Mouse (Mus musculus): ENCODE data around the gene Hnrnph2. TPM values are rescaled to one million over a fixed set of nuclear protein-coding genes. Genes with fewer than 3 reads are reported as not detected.

The Hnrnph2 gene
- total RNA-seq, 2 experiments from 2014 or later: 66.8 to 71.8 TPM

- intact Hi-C loops (cut with DNase I): loop anchor here (5.0 kb wide), 1 partner anchor 106 kb away; the partner anchor contains the start of gene Armcx1
- no peak for DNase-seq
Measured at GRCm38 (mm10) chrX:134610984-134611383, 10.0 kb downstream of the Hnrnph2 start.

- DNase-seq: peak; percentile 44 to 45
- intact Hi-C loops (cut with DNase I): loop anchor here (5.0 kb wide), 1 partner anchor 105 kb away; the partner anchor contains the start of gene Armcx1
Measured at GRCm38 (mm10) chrX:134612285-134612959, 11.4 kb downstream of the Hnrnph2 start.

GRCm38 (mm10) chrX:134614306-134614705 is 13.3 kb downstream of the Hnrnph2 start:
- intact Hi-C loops (cut with DNase I): loop anchor here (5.0 kb wide), 1 partner anchor 103 kb away; the partner anchor contains the start of gene Armcx1
- no peak for DNase-seq

- no peak for DNase-seq
- intact Hi-C loops (cut with DNase I): no loop called here
Measured at GRCm38 (mm10) chrX:134619695-134620094, 18.7 kb downstream of the Hnrnph2 start.

- intact Hi-C loops (cut with DNase I): no loop called here
Measured at GRCm38 (mm10) chrX:134620254-134620865, 19.4 kb downstream of the Hnrnph2 start.

GRCm38 (mm10) chrX:134621685-134622084 is 20.7 kb downstream of the Hnrnph2 start:
- no peak for DNase-seq
- intact Hi-C loops (cut with DNase I): no loop called here

More at GRCm38 (mm10) chrX:134620254-134620865, 19.4 kb downstream of the Hnrnph2 start:
- DNase-seq: no peak

- DNase-seq: no peak
- intact Hi-C loops (cut with DNase I): no loop called here
Measured at GRCm38 (mm10) chrX:134623350-134623749, 22.4 kb downstream of the Hnrnph2 start.

GRCm38 (mm10) chrX:134628200-134628599 is 27.2 kb downstream of the Hnrnph2 start:
- intact Hi-C loops (cut with DNase I): no loop called here
- DNase-seq: no peak

GRCm38 (mm10) chrX:134632710-134633109 is 31.7 kb downstream of the Hnrnph2 start:
- intact Hi-C loops (cut with DNase I): no loop called here
- DNase-seq: no peak

GRCm38 (mm10) chrX:134635111-134635510 is 34.1 kb downstream of the Hnrnph2 start:
- intact Hi-C loops (cut with DNase I): no loop called here
- DNase-seq: no peak

- no peak for DNase-seq
- intact Hi-C loops (cut with DNase I): no loop called here
Measured at GRCm38 (mm10) chrX:134635860-134636259, 34.9 kb downstream of the Hnrnph2 start.

GRCm38 (mm10) chrX:134641000-134641760 is 40.2 kb downstream of the Hnrnph2 start:
- DNase-seq: no peak
- intact Hi-C loops (cut with DNase I): no loop called here

- intact Hi-C loops (cut with DNase I): loop anchor here (5.0 kb wide), 1 partner anchor 41 kb away; the partner anchor contains the start of gene Armcx4
- no peak for DNase-seq
Measured at GRCm38 (mm10) chrX:134646338-134646737, 45.4 kb downstream of the Hnrnph2 start.

- intact Hi-C loops (cut with DNase I): loop anchor here (5.0 kb wide), 1 partner anchor 40 kb away; the partner anchor contains the start of gene Armcx4
- no peak for DNase-seq
Measured at GRCm38 (mm10) chrX:134647421-134647820, 46.4 kb downstream of the Hnrnph2 start.

- peak; percentile 69 to 75 for DNase-seq
- intact Hi-C loops (cut with DNase I): loop anchor here (5.0 kb wide), 1 partner anchor 39 kb away; the partner anchor contains the start of gene Armcx4
Measured at GRCm38 (mm10) chrX:134648031-134648692, 47.2 kb downstream of the Hnrnph2 start.

- intact Hi-C loops (cut with DNase I): no loop called here
- no peak for DNase-seq
Measured at GRCm38 (mm10) chrX:134652061-134652460, 51.1 kb downstream of the Hnrnph2 start.
